Mouse (Mus musculus): Measurements from ENCODE around the gene Pmp22. TPM values are rescaled to one million over a fixed set of nuclear protein-coding genes. Genes with fewer than 3 reads are reported as not detected.

The Pmp22 gene
- polyA plus RNA-seq, 2 experiments = 155 to 284 TPM

DNA sequence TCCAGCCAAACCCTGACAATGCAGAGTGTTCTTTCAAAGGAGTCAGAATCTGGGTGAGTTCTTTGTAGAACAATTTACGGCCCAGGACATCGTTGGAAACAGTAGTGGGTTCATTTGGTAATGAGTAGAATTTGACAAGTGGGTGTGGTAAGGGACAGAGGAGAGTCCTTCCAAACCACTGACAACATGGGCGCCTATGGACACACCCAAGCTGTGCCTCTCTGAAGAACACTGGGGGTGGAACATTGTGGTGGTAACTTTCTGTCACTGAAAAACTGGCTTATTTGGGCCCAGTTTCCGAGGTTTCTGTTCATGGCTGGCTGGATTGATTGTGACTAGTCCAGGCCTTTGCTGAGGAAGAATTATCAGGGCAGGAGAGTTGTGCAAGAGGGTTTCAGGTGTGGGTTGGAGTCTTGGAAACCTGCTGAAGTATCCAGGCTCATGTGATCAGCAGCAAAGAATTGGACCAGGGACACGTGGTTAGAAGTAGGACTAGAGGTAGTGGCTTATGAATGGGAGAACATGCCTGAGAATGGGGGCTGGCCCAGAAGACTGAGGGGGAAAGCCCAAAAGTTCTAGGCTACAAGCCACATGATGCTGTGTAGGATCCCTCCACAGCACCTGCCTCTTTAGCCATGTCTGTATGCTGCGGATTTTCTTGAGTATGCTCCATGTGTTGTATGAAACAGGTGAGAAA lies 35.4 kb downstream of the Pmp22 start:
- TF ChIP-seq POLR2A (IDR thresholded peaks at IDR 0.05; ENCODE audit: borderline replicate concordance, extremely low read depth, insufficient read depth, insufficient read length) = no peak
- no peak for ATAC-seq (ENCODE audit: low FRiP score, low read depth)
- Histone ChIP-seq H3K9ac (ENCODE audit: low read depth, low read length, severe bottlenecking) (no peak overlapping the region), H3K4me2 (replicated peaks; ENCODE audit: low read depth, low read length, severe bottlenecking) (no peak overlapping the region), H3K4me1 (ENCODE audit: control insufficient read depth, insufficient read depth, low read length) (peaks cover 7% of the 10 kb centered on the region; the same call in 1 of the 2 replicates), H3K27ac (replicated peaks; ENCODE audit: low read depth, low read length) (no peak overlapping the region), H3K4me3 (replicated peaks; ENCODE audit: low read length) (no peak overlapping the region), H3K9me3 (ENCODE audit: control insufficient read depth, low read length) (no peaks in the 10 kb centered on the region), H3K27me3 (ENCODE audit: control insufficient read depth, insufficient read depth, low read length) (no peaks in the 10 kb centered on the region), H3K36me3 (ENCODE audit: control insufficient read depth, insufficient read depth, low read length) (peaks cover 13% of the 10 kb centered on the region)
- DNase-seq (ENCODE audit: low spot score) = no peak
- 85% methylated on average over 6 of the region's 6 CpGs for WGBS

GRCm38 (mm10) chr11:63164756-63165484 lies 36.1 kb downstream of the Pmp22 start:
- H3K4me2 ChIP-seq (replicated peaks; ENCODE audit: low read depth, low read length, severe bottlenecking) = no peak overlapping the region
- ATAC-seq (ENCODE audit: low FRiP score, low read depth) = no peak
- no peaks in the 10 kb centered on the region for H3K27me3 ChIP-seq (ENCODE audit: control insufficient read depth, insufficient read depth, low read length)
- peaks cover 6% of the 10 kb centered on the region; the same call in 1 of the 2 replicates for H3K36me3 ChIP-seq (ENCODE audit: control insufficient read depth, insufficient read depth, low read length)
- DNase-seq (ENCODE audit: low spot score) = peak; percentile 23
- no peak for TF ChIP-seq POLR2A (IDR thresholded peaks at IDR 0.05; ENCODE audit: borderline replicate concordance, extremely low read depth, insufficient read depth, insufficient read length)
- no peaks in the 10 kb centered on the region for H3K9me3 ChIP-seq (ENCODE audit: control insufficient read depth, low read length)
- 48% methylated on average over 7 of the region's 7 CpGs for WGBS
- no peak overlapping the region for H3K27ac ChIP-seq (replicated peaks; ENCODE audit: low read depth, low read length)
- H3K9ac ChIP-seq (ENCODE audit: low read depth, low read length, severe bottlenecking) = no peak overlapping the region
- H3K4me3 ChIP-seq (replicated peaks; ENCODE audit: low read length) = no peak overlapping the region
- peaks cover 10% of the 10 kb centered on the region for H3K4me1 ChIP-seq (ENCODE audit: control insufficient read depth, insufficient read depth, low read length)

DNA sequence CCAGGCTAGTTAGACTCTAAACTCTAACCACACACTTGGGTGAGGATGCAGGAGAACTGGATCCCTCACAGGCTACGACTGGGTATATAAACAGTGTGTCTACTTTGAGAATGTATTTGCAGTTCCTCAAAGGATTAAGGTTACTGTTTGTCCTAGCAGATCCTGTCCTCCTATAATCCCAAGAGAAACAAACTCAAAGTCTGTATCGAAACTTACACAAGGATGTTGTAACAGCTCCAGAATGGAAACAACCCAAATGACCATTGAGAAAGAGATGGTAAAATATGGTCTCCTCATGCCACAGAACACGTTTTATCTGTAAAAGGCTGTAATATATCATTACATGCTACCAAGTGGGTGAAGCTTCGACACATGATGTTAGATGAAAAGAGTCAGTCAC lies 39.0 kb downstream of the Pmp22 start:
- H3K9me3 ChIP-seq (ENCODE audit: control insufficient read depth, low read length) = no peaks in the 10 kb centered on the region
- H3K4me2 ChIP-seq (replicated peaks; ENCODE audit: low read depth, low read length, severe bottlenecking) = no peak overlapping the region
- H3K36me3 ChIP-seq (ENCODE audit: control insufficient read depth, insufficient read depth, low read length) = no peaks in the 10 kb centered on the region
- H3K27me3 ChIP-seq (ENCODE audit: control insufficient read depth, insufficient read depth, low read length) = no peaks in the 10 kb centered on the region
- peaks cover 10% of the 10 kb centered on the region for H3K4me1 ChIP-seq (ENCODE audit: control insufficient read depth, insufficient read depth, low read length)
- H3K4me3 ChIP-seq (replicated peaks; ENCODE audit: low read length) = no peak overlapping the region
- 72% methylated on average over 4 of the region's 4 CpGs for WGBS
- ATAC-seq (ENCODE audit: low FRiP score, low read depth) (no peak), DNase-seq (ENCODE audit: low spot score) (no peak)
- no peak overlapping the region for H3K27ac ChIP-seq (replicated peaks; ENCODE audit: low read depth, low read length)
- no peak overlapping the region for H3K9ac ChIP-seq (ENCODE audit: low read depth, low read length, severe bottlenecking)
- no peak for TF ChIP-seq POLR2A (IDR thresholded peaks at IDR 0.05; ENCODE audit: borderline replicate concordance, extremely low read depth, insufficient read depth, insufficient read length)

DNA sequence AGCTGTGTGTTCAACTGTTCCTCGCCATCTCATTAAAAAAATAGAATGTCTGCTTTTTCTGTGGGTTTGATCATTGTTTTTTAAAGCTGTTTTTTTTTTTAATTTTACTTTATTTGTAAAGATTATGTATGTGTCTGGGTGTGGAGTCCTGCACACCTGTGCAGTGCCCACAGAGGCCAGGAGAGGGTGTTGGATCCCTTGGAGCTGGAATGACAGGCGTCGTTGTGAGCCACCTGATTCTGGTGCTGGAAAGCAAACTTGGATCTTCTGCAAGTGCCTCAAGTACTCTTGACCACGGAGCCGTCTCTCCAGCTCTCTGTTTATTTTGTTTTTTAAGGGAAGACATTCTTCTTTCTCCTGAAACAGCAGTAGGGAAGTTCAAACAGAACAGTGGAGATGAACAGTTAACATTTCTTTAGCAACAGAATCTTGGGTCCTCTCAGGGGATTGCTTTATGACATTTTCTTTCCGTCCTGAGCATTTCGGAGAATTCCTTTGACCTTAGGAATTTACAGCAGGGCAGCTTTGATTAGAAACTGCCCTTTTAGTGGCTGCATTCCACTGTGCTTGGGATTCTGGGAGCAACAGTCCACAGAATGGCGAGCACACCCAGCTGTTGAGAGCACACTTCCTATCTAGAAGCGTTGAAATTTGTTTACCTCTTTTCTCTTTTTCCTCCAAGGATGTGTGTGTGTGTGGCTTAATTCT lies 39.9 kb downstream of the Pmp22 start:
- H3K36me3 ChIP-seq (ENCODE audit: control insufficient read depth, insufficient read depth, low read length) = no peaks in the 10 kb centered on the region
- ATAC-seq (ENCODE audit: low FRiP score, low read depth) = no peak
- H3K4me2 ChIP-seq (replicated peaks; ENCODE audit: low read depth, low read length, severe bottlenecking) = no peak overlapping the region
- peaks cover 12% of the 10 kb centered on the region for H3K4me1 ChIP-seq (ENCODE audit: control insufficient read depth, insufficient read depth, low read length)
- H3K4me3 ChIP-seq (replicated peaks; ENCODE audit: low read length) = no peak overlapping the region
- peak; percentile 34 for DNase-seq (ENCODE audit: low spot score)
- no peak for TF ChIP-seq POLR2A (IDR thresholded peaks at IDR 0.05; ENCODE audit: borderline replicate concordance, extremely low read depth, insufficient read depth, insufficient read length)
- H3K27ac ChIP-seq (replicated peaks; ENCODE audit: low read depth, low read length) = no peak overlapping the region
- 25% methylated on average over 9 of the region's 9 CpGs for WGBS
- H3K9me3 ChIP-seq (ENCODE audit: control insufficient read depth, low read length) = no peaks in the 10 kb centered on the region
- H3K27me3 ChIP-seq (ENCODE audit: control insufficient read depth, insufficient read depth, low read length) = no peaks in the 10 kb centered on the region
- no peak overlapping the region for H3K9ac ChIP-seq (ENCODE audit: low read depth, low read length, severe bottlenecking)

DNA sequence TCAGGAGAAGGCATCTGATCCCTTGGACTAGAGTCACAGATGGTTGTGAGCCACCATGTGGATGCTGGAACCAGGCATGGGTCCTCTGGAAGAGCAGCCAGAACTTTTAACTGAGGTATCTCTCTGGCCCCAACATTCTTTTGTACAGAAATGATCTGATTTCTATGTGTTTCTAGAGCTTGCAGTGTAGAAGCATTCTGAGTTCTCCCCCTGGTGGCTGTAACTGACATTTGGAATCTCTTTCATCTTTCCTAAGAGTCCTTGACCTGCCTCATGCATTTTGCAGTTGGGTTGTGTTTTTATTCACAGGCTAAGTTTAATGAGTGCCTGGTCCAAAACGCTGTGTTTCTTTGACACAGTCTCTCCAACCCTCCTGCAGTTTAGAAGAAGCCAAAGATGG lies 43.2 kb downstream of the Pmp22 start:
- Histone ChIP-seq H3K27me3 (ENCODE audit: control insufficient read depth, insufficient read depth, low read length) (no peaks in the 10 kb centered on the region), H3K9me3 (ENCODE audit: control insufficient read depth, low read length) (no peaks in the 10 kb centered on the region), H3K27ac (replicated peaks; ENCODE audit: low read depth, low read length) (no peak overlapping the region), H3K4me2 (replicated peaks; ENCODE audit: low read depth, low read length, severe bottlenecking) (no peak overlapping the region), H3K9ac (ENCODE audit: low read depth, low read length, severe bottlenecking) (no peak overlapping the region), H3K4me3 (replicated peaks; ENCODE audit: low read length) (no peak overlapping the region), H3K36me3 (ENCODE audit: control insufficient read depth, insufficient read depth, low read length) (no peaks in the 10 kb centered on the region), H3K4me1 (ENCODE audit: control insufficient read depth, insufficient read depth, low read length) (peaks cover 13% of the 10 kb centered on the region)
- TF ChIP-seq POLR2A (IDR thresholded peaks at IDR 0.05; ENCODE audit: borderline replicate concordance, extremely low read depth, insufficient read depth, insufficient read length) = no peak
- 17% methylated on average over 1 of the region's 1 CpGs for WGBS
- no peak for ATAC-seq (ENCODE audit: low FRiP score, low read depth)
- peak; percentile 69 for DNase-seq (ENCODE audit: low spot score)
